Mouse (Mus musculus): Measurements from ENCODE around the gene Lmbrd2.

Lmbrd2 gene

DNA sequence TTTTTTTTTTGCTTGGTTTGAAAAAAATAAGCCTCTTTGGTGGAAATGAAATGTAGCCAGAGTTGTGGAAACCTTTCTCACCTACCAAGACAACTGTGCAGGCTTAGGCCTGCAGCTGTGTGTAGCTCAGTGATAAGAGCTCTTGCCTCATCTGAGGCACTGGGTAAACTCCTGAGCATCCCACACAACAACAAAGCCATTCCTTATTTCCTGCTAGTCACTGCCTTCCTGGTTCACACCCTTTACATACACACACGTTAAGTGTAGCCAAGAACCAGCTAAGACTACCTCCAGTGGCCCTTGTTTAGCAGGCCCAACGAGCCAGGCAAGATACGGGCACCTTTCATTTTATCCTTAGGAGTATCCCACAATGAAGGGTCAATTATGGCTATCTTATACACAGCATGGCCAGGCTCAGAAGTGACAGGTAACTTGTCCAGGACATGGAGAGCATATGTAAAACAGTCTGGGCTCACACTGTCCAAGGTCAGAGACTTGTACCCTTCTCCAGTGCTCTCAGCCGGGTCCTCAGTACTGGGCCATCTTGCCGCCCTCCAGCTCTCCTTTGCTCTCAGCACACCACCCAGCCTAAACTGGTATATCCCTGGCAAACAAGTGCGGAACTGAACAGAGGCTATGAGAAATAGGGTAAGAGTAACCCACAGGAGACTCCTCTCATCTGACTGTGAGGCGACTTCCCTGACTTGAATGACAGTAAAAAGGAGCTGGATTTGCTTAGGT is 13.1 kb upstream of the Lmbrd2 start:
- no peaks in the 10 kb centered on the region for H3K27me3 ChIP-seq (ENCODE audit: insufficient read depth, low read length)
- TF ChIP-seq NANOG (IDR thresholded peaks at IDR 0.05; ENCODE audit: borderline replicate concordance, low read length) (no peak), POU5F1 (IDR thresholded peaks at IDR 0.05; ENCODE audit: borderline replicate concordance, low read length) (no peak), CTCF (conservative IDR thresholded peaks at IDR 0.05; ENCODE audit: low read length) (no peak)
- H3K36me3 ChIP-seq (ENCODE audit: insufficient read depth, low read length), result peaks cover 93% of the 10 kb centered on the region
- peaks cover 73% of the 10 kb centered on the region for H3K4me1 ChIP-seq (replicated peaks; ENCODE audit: low read depth, low read length)
- H3K4me3 ChIP-seq (replicated peaks; ENCODE audit: low read length), result no peak overlapping the region
- H3K9me3 ChIP-seq (ENCODE audit: low read length), result no peaks in the 10 kb centered on the region

DNA sequence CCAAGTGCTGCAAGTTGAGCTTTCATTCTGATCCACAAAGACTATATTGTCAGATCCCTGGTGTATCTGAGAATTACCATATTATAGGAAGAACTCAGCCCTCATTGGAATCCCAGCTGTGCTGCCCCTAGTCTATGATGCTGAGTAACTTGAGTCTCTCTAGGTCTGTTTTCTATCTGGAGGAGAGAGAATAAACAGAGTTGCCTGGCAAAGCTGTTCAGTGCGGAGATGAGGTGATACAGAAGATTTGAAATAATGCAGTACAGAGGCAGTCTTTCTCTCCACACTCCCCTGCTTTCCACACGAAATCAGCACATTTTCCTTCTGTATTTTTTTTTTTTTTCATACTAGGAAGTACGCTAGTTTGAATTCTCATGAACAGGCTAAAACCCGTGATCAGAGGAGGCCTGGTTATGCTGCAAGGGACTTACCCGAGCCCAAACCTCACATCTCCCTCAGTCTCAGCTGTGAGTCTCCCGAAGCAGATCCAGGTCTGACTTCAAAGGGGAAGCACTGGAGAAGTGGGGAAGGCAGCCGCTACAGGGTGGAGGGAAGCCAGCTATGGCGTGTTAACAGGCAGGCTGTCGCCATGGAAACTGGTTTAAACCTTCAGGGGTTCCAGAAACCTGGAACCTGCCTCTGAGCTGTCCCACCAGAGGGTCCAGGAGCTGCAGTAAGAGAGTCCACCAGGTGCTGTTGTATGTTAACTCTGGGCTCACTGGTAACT is 9.4 kb upstream of the Lmbrd2 start:
- Histone ChIP-seq H3K4me3 (replicated peaks; ENCODE audit: low read length) (no peak overlapping the region), H3K4me1 (replicated peaks; ENCODE audit: low read depth, low read length) (peaks cover 88% of the 10 kb centered on the region), H3K27me3 (ENCODE audit: insufficient read depth, low read length) (no peaks in the 10 kb centered on the region), H3K9me3 (ENCODE audit: low read length) (no peaks in the 10 kb centered on the region), H3K36me3 (ENCODE audit: insufficient read depth, low read length) (peaks cover 89% of the 10 kb centered on the region)
- TF ChIP-seq CTCF (conservative IDR thresholded peaks at IDR 0.05; ENCODE audit: low read length) (no peak), POU5F1 (IDR thresholded peaks at IDR 0.05; ENCODE audit: borderline replicate concordance, low read length) (no peak), NANOG (IDR thresholded peaks at IDR 0.05; ENCODE audit: borderline replicate concordance, low read length) (no peak)

DNA sequence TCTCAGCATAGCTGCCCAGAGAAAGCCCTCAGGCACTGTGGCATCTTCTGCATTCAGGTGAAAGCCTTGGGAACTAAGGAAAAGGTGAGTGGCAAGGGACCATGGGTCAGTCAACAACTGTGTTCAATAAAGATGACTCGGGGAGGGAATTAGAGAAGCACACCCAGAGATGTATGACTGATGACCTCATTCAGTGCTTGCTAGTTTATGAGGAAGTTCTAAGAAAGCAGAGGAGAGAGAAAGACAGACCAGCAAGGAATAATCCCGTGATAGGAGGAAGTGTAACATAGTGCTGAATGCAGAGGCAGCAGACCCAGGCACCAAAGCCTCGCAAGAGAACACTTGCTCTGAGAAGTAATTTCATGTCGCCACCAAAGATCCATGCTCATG is 8.9 kb upstream of the Lmbrd2 start:
- no peak for TF ChIP-seq NANOG (IDR thresholded peaks at IDR 0.05; ENCODE audit: borderline replicate concordance, low read length)
- no peak for TF ChIP-seq POU5F1 (IDR thresholded peaks at IDR 0.05; ENCODE audit: borderline replicate concordance, low read length)
- no peak overlapping the region for H3K4me3 ChIP-seq (replicated peaks; ENCODE audit: low read length)
- H3K4me1 ChIP-seq (replicated peaks; ENCODE audit: low read depth, low read length), result peaks cover 92% of the 10 kb centered on the region
- H3K36me3 ChIP-seq (ENCODE audit: insufficient read depth, low read length), result peaks cover 89% of the 10 kb centered on the region
- no peaks in the 10 kb centered on the region for H3K9me3 ChIP-seq (ENCODE audit: low read length)
- H3K27me3 ChIP-seq (ENCODE audit: insufficient read depth, low read length), result no peaks in the 10 kb centered on the region

- Histone ChIP-seq H3K27me3 (ENCODE audit: insufficient read depth, low read length) (no peaks in the 10 kb centered on the region), H3K4me3 (replicated peaks; ENCODE audit: low read length) (0 out of 2 replicates have a peak overlapping the region, but pooled peaks have one; percentile 17), H3K9me3 (ENCODE audit: low read length) (no peaks in the 10 kb centered on the region), H3K4me1 (replicated peaks; ENCODE audit: low read depth, low read length) (peaks cover 95% of the 10 kb centered on the region), H3K36me3 (ENCODE audit: insufficient read depth, low read length) (peaks cover 89% of the 10 kb centered on the region)
- TF ChIP-seq CTCF (conservative IDR thresholded peaks at IDR 0.05; ENCODE audit: low read length), result no peak
- TF ChIP-seq POU5F1 (IDR thresholded peaks at IDR 0.05; ENCODE audit: borderline replicate concordance, low read length), result no peak
- TF ChIP-seq NANOG (IDR thresholded peaks at IDR 0.05; ENCODE audit: borderline replicate concordance, low read length), result no peak
These were observed 7.5 kb upstream of the Lmbrd2 start for GRCm38 (mm10) chr15:9132693-9133443.

GRCm38 (mm10) chr15:9134891-9135507 is 5.4 kb upstream of the Lmbrd2 start:
- Histone ChIP-seq H3K36me3 (ENCODE audit: insufficient read depth, low read length) (peaks cover 87% of the 10 kb centered on the region), H3K27me3 (ENCODE audit: insufficient read depth, low read length) (no peaks in the 10 kb centered on the region), H3K4me1 (replicated peaks; ENCODE audit: low read depth, low read length) (peaks cover 94% of the 10 kb centered on the region), H3K4me3 (replicated peaks; ENCODE audit: low read length) (peak overlapping the region; percentile 27), H3K9me3 (ENCODE audit: low read length) (no peaks in the 10 kb centered on the region)
- TF ChIP-seq NANOG (IDR thresholded peaks at IDR 0.05; ENCODE audit: borderline replicate concordance, low read length) (peak; percentile 98), POU5F1 (IDR thresholded peaks at IDR 0.05; ENCODE audit: borderline replicate concordance, low read length) (peak; percentile 39; the same call in 1 of the 2 replicates), CTCF (conservative IDR thresholded peaks at IDR 0.05; ENCODE audit: low read length) (no peak)

GRCm38 (mm10) chr15:9139447-9139846 is 903 bp upstream of the Lmbrd2 start:
- TF ChIP-seq NANOG (IDR thresholded peaks at IDR 0.05; ENCODE audit: borderline replicate concordance, low read length), result no peak
- Histone ChIP-seq H3K9me3 (ENCODE audit: low read length) (no peaks in the 10 kb centered on the region), H3K27me3 (ENCODE audit: insufficient read depth, low read length) (no peaks in the 10 kb centered on the region), H3K4me1 (replicated peaks; ENCODE audit: low read depth, low read length) (peaks cover 69% of the 10 kb centered on the region), H3K4me3 (replicated peaks; ENCODE audit: low read length) (peak overlapping the region; percentile 96), H3K36me3 (ENCODE audit: insufficient read depth, low read length) (peaks cover 53% of the 10 kb centered on the region)

DNA sequence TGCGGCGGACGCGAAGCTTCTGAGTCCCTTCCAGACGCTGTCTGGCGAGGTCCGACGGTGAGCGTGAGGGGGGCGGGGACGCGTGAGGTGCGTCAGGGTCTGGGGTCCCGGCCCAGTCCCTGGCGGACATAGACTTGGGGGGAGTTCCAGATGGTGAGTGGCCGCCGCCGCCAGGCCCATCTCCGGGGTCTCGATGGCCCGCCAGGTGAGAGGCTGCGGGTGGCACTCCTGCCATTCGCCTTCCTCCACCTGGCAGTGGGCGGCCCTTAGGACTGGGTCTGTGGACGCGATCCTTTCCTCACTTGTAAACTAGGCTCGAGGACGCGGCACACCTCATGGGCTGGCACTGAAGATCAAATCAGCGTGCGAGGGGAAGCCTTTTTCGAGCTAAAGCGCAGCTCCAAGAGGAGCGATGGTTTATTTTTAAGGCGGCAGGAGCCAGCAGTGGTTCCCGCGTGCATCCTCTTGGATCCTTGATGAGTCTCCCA is 378 bp downstream of the Lmbrd2 start:
- Histone ChIP-seq H3K9me3 (ENCODE audit: low read length) (no peaks in the 10 kb centered on the region), H3K36me3 (ENCODE audit: insufficient read depth, low read length) (peaks cover 52% of the 10 kb centered on the region), H3K27me3 (ENCODE audit: insufficient read depth, low read length) (no peaks in the 10 kb centered on the region), H3K4me1 (replicated peaks; ENCODE audit: low read depth, low read length) (peaks cover 57% of the 10 kb centered on the region), H3K4me3 (replicated peaks; ENCODE audit: low read length) (peak overlapping the region; percentile 96)
- TF ChIP-seq NANOG (IDR thresholded peaks at IDR 0.05; ENCODE audit: borderline replicate concordance, low read length) (no peak), CTCF (conservative IDR thresholded peaks at IDR 0.05; ENCODE audit: low read length) (no peak), POU5F1 (IDR thresholded peaks at IDR 0.05; ENCODE audit: borderline replicate concordance, low read length) (no peak)

DNA sequence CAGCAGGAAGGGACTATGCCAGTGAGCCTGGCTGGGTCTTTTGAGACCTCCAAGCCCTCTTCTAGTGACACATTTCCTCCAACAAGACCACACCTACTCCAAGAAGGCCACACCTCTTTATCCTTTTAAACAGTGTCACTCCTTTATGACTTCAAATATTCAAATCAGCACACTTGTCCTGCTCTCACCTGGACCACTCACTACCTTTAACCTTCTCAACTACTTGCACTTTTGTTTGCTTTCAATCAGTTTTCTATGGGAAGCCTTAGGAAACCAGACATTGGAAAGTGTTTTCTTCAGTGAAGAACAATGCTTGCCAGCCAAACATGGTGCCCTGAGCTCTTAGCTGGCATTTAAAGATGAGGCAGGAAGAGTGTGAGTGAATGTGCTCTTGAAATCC is 15.0 kb downstream of the Lmbrd2 start, which contains the start of gene Skp2:
Gene Skp2 (minus strand): TSS at position 101 of the 400 bp plus-strand sequence.
- no peaks in the 10 kb centered on the region for H3K4me1 ChIP-seq (replicated peaks; ENCODE audit: low read depth, low read length)
- peaks cover 77% of the 10 kb centered on the region for H3K36me3 ChIP-seq (ENCODE audit: insufficient read depth, low read length)
- no peaks in the 10 kb centered on the region for H3K9me3 ChIP-seq (ENCODE audit: low read length)
- no peak within 1 kb of the TSS for H3K4me3 ChIP-seq (replicated peaks; ENCODE audit: low read length)
- H3K27me3 ChIP-seq (ENCODE audit: insufficient read depth, low read length), result no peaks in the 10 kb centered on the region
- TF ChIP-seq NANOG (IDR thresholded peaks at IDR 0.05; ENCODE audit: borderline replicate concordance, low read length), result no peak

All from E14TG2a.4 (cell line).